Mouse (Mus musculus) adrenal gland, postnatal 10 days (tissue): Measurements from ENCODE around the gene Cacna2d2. TPM values are rescaled to one million over a fixed set of nuclear protein-coding genes. Genes with fewer than 3 reads are reported as not detected.
A peak's percentile ranks its signal among the peaks of the same experiment; 100 is the strongest.

Source experiments
- DNase-seq: peaks from one replicate; pipeline ENCODE4 v3.0.0; 2021; ENCODE audit warnings: mixed read lengths
- total RNA-seq, 2 experiments: library from RNA; stranded (reverse); gene quantifications; 2 replicates each; pipeline ENCODE4 v1.2.3; 2021

Cacna2d2 gene
- total RNA-seq, 2 experiments from 2014 or later: 4.1 to 4.7 TPM

GRCm38 (mm10) chr9:107462907-107463306, 63.5 kb downstream of the Cacna2d2 start:
- DNase-seq: no peak

- peak; percentile 94 for DNase-seq
Measured at GRCm38 (mm10) chr9:107463509-107463908, 64.1 kb downstream of the Cacna2d2 start.

- no peak for DNase-seq
Measured at GRCm38 (mm10) chr9:107464130-107464529, 64.7 kb downstream of the Cacna2d2 start.

- DNase-seq: no peak
Measured at GRCm38 (mm10) chr9:107465657-107466056, 66.2 kb downstream of the Cacna2d2 start.

- DNase-seq: no peak
Measured at GRCm38 (mm10) chr9:107469213-107469795, 69.9 kb downstream of the Cacna2d2 start.

GRCm38 (mm10) chr9:107470427-107470826, 71.0 kb downstream of the Cacna2d2 start:
- no peak for DNase-seq

GRCm38 (mm10) chr9:107474016-107474415, 74.6 kb downstream of the Cacna2d2 start:
- DNase-seq: no peak

- no peak for DNase-seq
Measured at GRCm38 (mm10) chr9:107478979-107479378, 79.6 kb downstream of the Cacna2d2 start.

GRCm38 (mm10) chr9:107479593-107479992, 80.2 kb downstream of the Cacna2d2 start:
- no peak for DNase-seq

- no peak for DNase-seq
Measured at GRCm38 (mm10) chr9:107480477-107481069, 81.2 kb downstream of the Cacna2d2 start.

- no peak for DNase-seq
Measured at GRCm38 (mm10) chr9:107481340-107481739, 81.9 kb downstream of the Cacna2d2 start.

GRCm38 (mm10) chr9:107482004-107482403, 82.6 kb downstream of the Cacna2d2 start:
- no peak for DNase-seq

GRCm38 (mm10) chr9:107482770-107483169, 83.4 kb downstream of the Cacna2d2 start:
- no peak for DNase-seq

- no peak for DNase-seq
Measured at GRCm38 (mm10) chr9:107483714-107484113, 84.3 kb downstream of the Cacna2d2 start.

- no peak for DNase-seq
Measured at GRCm38 (mm10) chr9:107484302-107484701, 84.9 kb downstream of the Cacna2d2 start.

- no peak for DNase-seq
Measured at GRCm38 (mm10) chr9:107484766-107485165, 85.4 kb downstream of the Cacna2d2 start.

- no peak for DNase-seq
Measured at GRCm38 (mm10) chr9:107486086-107486485, 86.7 kb downstream of the Cacna2d2 start.

- peak; percentile 70 for DNase-seq
Measured at GRCm38 (mm10) chr9:107486507-107487225, 87.3 kb downstream of the Cacna2d2 start.

- DNase-seq: no peak
Measured at GRCm38 (mm10) chr9:107490146-107490545, 90.7 kb downstream of the Cacna2d2 start.

- no peak for DNase-seq
Measured at GRCm38 (mm10) chr9:107490625-107491024, 91.2 kb downstream of the Cacna2d2 start.

- DNase-seq: no peak
Measured at GRCm38 (mm10) chr9:107493511-107493910, 94.1 kb downstream of the Cacna2d2 start.

GRCm38 (mm10) chr9:107494238-107494637, 94.8 kb downstream of the Cacna2d2 start:
- no peak for DNase-seq

GRCm38 (mm10) chr9:107496359-107496758, 96.9 kb downstream of the Cacna2d2 start:
- no peak for DNase-seq
